ENCODE assay signal across 25 mouse cellular contexts in the genomic region with DNA sequence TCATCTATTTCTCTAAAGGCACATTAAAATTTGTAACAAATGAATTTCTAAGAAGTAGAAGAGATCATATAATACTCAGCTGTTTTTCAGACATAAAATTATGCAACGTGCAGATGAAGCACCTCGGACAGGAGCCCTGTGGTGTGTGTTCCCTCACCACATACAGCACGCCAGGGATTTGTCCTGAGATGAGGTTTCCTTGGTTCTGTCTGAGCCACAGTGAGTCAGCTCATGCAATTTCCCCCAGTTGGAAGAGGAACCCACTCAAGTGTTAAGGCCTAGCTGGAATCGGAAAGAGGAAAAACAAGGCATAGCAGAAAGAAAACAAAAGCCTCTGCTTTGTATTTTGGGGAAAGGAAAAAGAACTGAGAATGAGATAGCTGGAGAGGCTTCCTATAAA. TPM values are rescaled to one million over a fixed set of nuclear protein-coding genes. Genes with fewer than 3 reads are reported as not detected.
DNase-seq lines count a peak whose midpoint lies in the region; ATAC-seq and TF ChIP-seq lines count a peak whose summit lies in the region.
"Had no signal": no experiment of that assay in that cellular context is flagged by ENCODE, and none has a peak within 500 bp of the region (broad histone marks: within the 10 kb centered on the region; RNA-seq: fewer than 3 reads in every experiment).

No protein-coding gene starts in this region.

- in situ Hi-C loops in Patski (cut with MboI; ENCODE audit: low pct_unique_long_range_greater_than_20kb) = no loop called here

- no peak for TF ChIP-seq CTCF in Patski (IDR thresholded peaks at IDR 0.05)

- intact Hi-C loops in gastrocnemius, postnatal 14 days (cut with DNase I; ENCODE audit: low total_unique reads) = no loop called here

- CTCF ChIA-PET in Patski (lab: Charles Lee) = interaction anchor here (1.2 kb wide), 1 partner anchor 10 kb away, joined by 5 read pairs; no protein-coding TSS in a partner anchor

- ATAC-seq in Patski = peak; percentile 100
- ATAC-seq in hematopoietic stem cell, adult 5-6 weeks (replicated peaks in 1 of 2; ENCODE audit: insufficient read depth in 1 of 2, low FRiP score in 2 of 2, low TSS enrichment in 1 of 2, low read depth in 1 of 2, poor library complexity in 2 of 2, severe bottlenecking in 2 of 2) = peak; percentile 74 to 75
- ATAC-seq: CD4-positive, CD25-positive, alpha-beta regulatory T cell, adult 4 months; forebrain, embryonic 15.5 days; hindbrain, embryonic 16.5 days; intestine, embryonic 15.5 days had no signal

- POLR2A ChIA-PET in Patski (lab: Charles Lee) = interaction anchor here (0.6 kb wide), 1 partner anchor 246 kb away, joined by 3 read pairs; no protein-coding TSS in a partner anchor

- DNase-seq in gastrocnemius, postnatal 14 days = peak; percentile 17
- no peak for DNase-seq in gastrocnemius, postnatal 25 days
- DNase-seq in Muller cell, postnatal 12 days (ENCODE audit: inconsistent ontology term) = peak; percentile 42
- peak; percentile 75 for DNase-seq in Patski (ENCODE audit: low read depth, low spot score)
- no peak for DNase-seq in thymus, postnatal 4 days
- DNase-seq in lung, postnatal 4 days = no peak
- DNase-seq: adrenal gland, postnatal 10 days; adrenal gland, postnatal 36 days; cerebellum, adult 11 months; cerebellum, adult 2 months; cerebellum, adult 9-11 months; cerebellum, postnatal 25 days; embryo, embryonic 11 days; heart, adult 2 months; kidney, adult 11 months had no signal

- H3K27me3 ChIP-seq in Patski = no peaks in the 10 kb centered on the region
- H3K27me3 ChIP-seq: embryonic facial prominence, embryonic 13.5 days; forebrain, embryonic 12.5 days; forebrain, embryonic 15.5 days; hindbrain, embryonic 13.5 days; intestine, embryonic 15.5 days had no signal

RNA-seq across cellular contexts. Expression of a gene that starts 22.4 kb away (rescaled TPM):
- total RNA-seq in gastrocnemius, postnatal 14 days (2021) = under 1 TPM; 0.38 to 0.64 TPM
- total RNA-seq in gastrocnemius, postnatal 25 days (2021) = under 1 TPM; 0.19 to 0.20 TPM
- 8.4 TPM for polyA plus RNA-seq in Patski (2021)
- 2.8 and 3.4 TPM in 2 replicates for total RNA-seq in hematopoietic stem cell, adult 5-6 weeks (2017)
- total RNA-seq: MEL had no signal
- polyA plus RNA-seq: erythroblast, embryonic 14.5 days had no signal

Comparison
In these comparisons a context has a peak if more than half of its experiments do, and no peak if none do; other contexts are left out.
1. DNase-seq: peak in gastrocnemius, postnatal 14 days (single experiment), Muller cell, postnatal 12 days (single experiment) and Patski (single experiment); none in gastrocnemius, postnatal 25 days (single experiment), thymus, postnatal 4 days (single experiment) and lung, postnatal 4 days (0 of 2).